Mouse (Mus musculus) lung, postnatal 25 days (tissue): ENCODE measurements around the gene Ugt1a9.
A peak's percentile ranks its signal among the peaks of the same experiment; 100 is the strongest.
"Not testable (repeated sequence)": the region's sequence is repeated elsewhere in the genome, so short reads cannot be mapped to it uniquely, and the experiment has no call there.

Source experiments
- DNase-seq: peaks from one replicate; pipeline ENCODE4 v3.0.0; 2022; ENCODE audit warnings: low spot score

The Ugt1a9 gene

GRCm38 (mm10) chr1:88105656-88106055, 35.1 kb downstream of the Ugt1a9 start:
- DNase-seq = no peak

- DNase-seq = not testable (repeated sequence)
Observed at GRCm38 (mm10) chr1:88109027-88109557, 38.5 kb downstream of the Ugt1a9 start.

GRCm38 (mm10) chr1:88109604-88110003, 39.0 kb downstream of the Ugt1a9 start:
- DNase-seq = not testable (repeated sequence)

- not testable (repeated sequence) for DNase-seq
Observed at GRCm38 (mm10) chr1:88112769-88113168, 42.2 kb downstream of the Ugt1a9 start.

- not testable (repeated sequence) for DNase-seq
Observed at GRCm38 (mm10) chr1:88120550-88120949, 50.0 kb downstream of the Ugt1a9 start.

GRCm38 (mm10) chr1:88121521-88121920, 50.9 kb downstream of the Ugt1a9 start:
- DNase-seq = peak; percentile 48

GRCm38 (mm10) chr1:88125827-88126360, 55.3 kb downstream of the Ugt1a9 start:
- not testable (repeated sequence) for DNase-seq

- DNase-seq = not testable (repeated sequence)
Observed at GRCm38 (mm10) chr1:88129091-88129490, 58.5 kb downstream of the Ugt1a9 start.

- DNase-seq = not testable (repeated sequence)
Observed at GRCm38 (mm10) chr1:88130223-88130622, 59.6 kb downstream of the Ugt1a9 start.

GRCm38 (mm10) chr1:88133908-88134456, 63.4 kb downstream of the Ugt1a9 start:
- no peak for DNase-seq

GRCm38 (mm10) chr1:88134457-88135011, 63.9 kb downstream of the Ugt1a9 start, which contains the start of gene Ugt1a6a:
Gene Ugt1a6a (plus strand): TSS chr1:88134809.
- DNase-seq = peak; percentile 74

GRCm38 (mm10) chr1:88135229-88135904, 64.8 kb downstream of the Ugt1a9 start:
- peak; percentile 41 for DNase-seq

- DNase-seq = no peak
Observed at GRCm38 (mm10) chr1:88136646-88137045, 66.0 kb downstream of the Ugt1a9 start.

GRCm38 (mm10) chr1:88137264-88137663, 66.7 kb downstream of the Ugt1a9 start:
- no peak for DNase-seq

GRCm38 (mm10) chr1:88138145-88138544, 67.5 kb downstream of the Ugt1a9 start:
- DNase-seq = no peak

GRCm38 (mm10) chr1:88140492-88140891, 69.9 kb downstream of the Ugt1a9 start:
- peak; percentile 33 for DNase-seq

GRCm38 (mm10) chr1:88143966-88144675, 73.5 kb downstream of the Ugt1a9 start:
- DNase-seq = peak; percentile 34

GRCm38 (mm10) chr1:88145278-88145677, 74.7 kb downstream of the Ugt1a9 start:
- peak; percentile 31 for DNase-seq

GRCm38 (mm10) chr1:88150133-88150532, 79.5 kb downstream of the Ugt1a9 start:
- not testable (repeated sequence) for DNase-seq

- DNase-seq = no peak
Observed at GRCm38 (mm10) chr1:88158430-88158829, 87.8 kb downstream of the Ugt1a9 start.

GRCm38 (mm10) chr1:88165711-88166110, 95.1 kb downstream of the Ugt1a9 start, which contains the start of gene Ugt1a5:
Gene Ugt1a5 (plus strand): TSS chr1:88166012.
- no peak for DNase-seq

- not testable (repeated sequence) for DNase-seq
Observed at GRCm38 (mm10) chr1:88172190-88172589, 101.6 kb downstream of the Ugt1a9 start.
